Mouse (Mus musculus) heart, embryonic 11.5 days (tissue): ENCODE measurements around the gene Arhgef25. TPM values are rescaled to one million over a fixed set of nuclear protein-coding genes. Genes with fewer than 3 reads are reported as not detected.
"Not testable (repeated sequence)": the region's sequence is repeated elsewhere in the genome, so short reads cannot be mapped to it uniquely, and the experiment has no call there.

Experiments
- ATAC-seq: fragments of 200-750 bp; cut with Nextera tagmentation; replicated peaks from 2 replicates; pipeline ENCODE4 v1.8.0; 2017; ENCODE audit warnings: moderate library complexity; ENCODE audit not compliant: insufficient number of reproducible peaks, low FRiP score, low TSS enrichment
- H3K27ac ChIP-seq: fragments of 300-500 bp; sonication (generic); 2 replicates; pipeline ENCODE4 v1.5.1; 2014; ENCODE audit warnings: mild to moderate bottlenecking, low read depth, low read length
- H3K27me3 ChIP-seq: fragments of 300-500 bp; sonication (generic); 2 replicates; pipeline ENCODE4 v1.6.1; 2014; ENCODE audit warnings: mild to moderate bottlenecking, low read length, mixed read lengths; ENCODE audit not compliant: control insufficient read depth, insufficient read depth
- H3K36me3 ChIP-seq: fragments of 300-500 bp; sonication (generic); 2 replicates; pipeline ENCODE4 v1.6.1; 2014; ENCODE audit warnings: mild to moderate bottlenecking, low read length, moderate library complexity, mixed read lengths; ENCODE audit not compliant: control insufficient read depth, insufficient read depth
- H3K4me1 ChIP-seq: fragments of 300-500 bp; sonication (generic); 2 replicates; pipeline ENCODE4 v1.6.1; 2014; ENCODE audit warnings: low read length; ENCODE audit not compliant: control insufficient read depth, insufficient read depth
- H3K4me2 ChIP-seq: fragments of 300-500 bp; sonication (generic); 2 replicates; pipeline ENCODE4 v1.6.1; 2014; ENCODE audit warnings: mild to moderate bottlenecking, moderate library complexity
- H3K4me3 ChIP-seq: fragments of 300-500 bp; sonication (generic); 2 replicates; pipeline ENCODE4 v1.5.1; 2014; ENCODE audit warnings: low read depth, low read length
- H3K9ac ChIP-seq: fragments of 300-500 bp; sonication (generic); 2 replicates; pipeline ENCODE4 v1.6.1; 2014; ENCODE audit warnings: mild to moderate bottlenecking, low read depth, low read length, moderate library complexity
- H3K9me3 ChIP-seq: fragments of 300-500 bp; sonication (generic); replicated peaks from 2 replicates; pipeline ENCODE4 v1.6.1; 2016; ENCODE audit warnings: low read length; ENCODE audit not compliant: control insufficient read depth
- WGBS: fragments of 180-500 bp; shearing (Covaris S2); extraction: QIAGEN DNeasy Blood & Tissue Kit; methylation state at CpG from one replicate; pipeline ENCODE4 v1.1.7; 2014; ENCODE audit not compliant: insufficient replicate concordance; 5-methylcytosine and 5-hydroxymethylcytosine counted together
- polyA plus RNA-seq: library from polyadenylated mRNA; unstranded; fragments of >200 nt; fragmentation: Nextera tagmentation; extraction: Ambion mirVana; gene quantifications from 2 replicates; pipeline ENCODE4 v1.2.1, GENCODE M21; 2014

The Arhgef25 gene
- polyA plus RNA-seq, 1 experiment from 2014 or later, result 17.9 TPM

- no peaks in the 10 kb centered on the region for H3K4me1 ChIP-seq
- no peak for ATAC-seq
- H3K27me3 ChIP-seq, result no peaks in the 10 kb centered on the region
- WGBS, result 70% methylated on average over 8 of the region's 8 CpGs
- H3K9me3 ChIP-seq, result no peaks in the 10 kb centered on the region
- H3K4me3 ChIP-seq, result no peak overlapping the region
- H3K9ac ChIP-seq, result no peak overlapping the region
- H3K4me2 ChIP-seq, result no peak overlapping the region
- no peak overlapping the region for H3K27ac ChIP-seq
- no peaks in the 10 kb centered on the region for H3K36me3 ChIP-seq
Observed at GRCm38 (mm10) chr10:127141500-127141899, 48.4 kb downstream of the Arhgef25 start.

GRCm38 (mm10) chr10:127140971-127141370 is 48.9 kb downstream of the Arhgef25 start:
- H3K27ac ChIP-seq, result no peak overlapping the region
- no peaks in the 10 kb centered on the region for H3K27me3 ChIP-seq
- no peaks in the 10 kb centered on the region for H3K4me1 ChIP-seq
- WGBS, result 75% methylated on average over 11 of the region's 11 CpGs
- ATAC-seq, result no peak
- H3K9me3 ChIP-seq, result no peaks in the 10 kb centered on the region
- no peak overlapping the region for H3K9ac ChIP-seq
- no peaks in the 10 kb centered on the region for H3K36me3 ChIP-seq
- H3K4me3 ChIP-seq, result no peak overlapping the region
- no peak overlapping the region for H3K4me2 ChIP-seq

- no peaks in the 10 kb centered on the region for H3K36me3 ChIP-seq
Observed at GRCm38 (mm10) chr10:127138328-127139141, 51.3 kb downstream of the Arhgef25 start.

GRCm38 (mm10) chr10:127137896-127138295 is 52.0 kb downstream of the Arhgef25 start:
- Histone ChIP-seq H3K27ac (no peak overlapping the region), H3K4me3 (no peak overlapping the region), H3K36me3 (no peaks in the 10 kb centered on the region), H3K4me1 (no peaks in the 10 kb centered on the region), H3K4me2 (no peak overlapping the region), H3K9me3 (no peaks in the 10 kb centered on the region), H3K9ac (no peak overlapping the region), H3K27me3 (no peaks in the 10 kb centered on the region)
- 79% methylated on average over 3 of the region's 3 CpGs for WGBS
- no peak for ATAC-seq

More at GRCm38 (mm10) chr10:127138328-127139141, 51.3 kb downstream of the Arhgef25 start:
- Histone ChIP-seq H3K4me2 (no peak overlapping the region), H3K27me3 (no peaks in the 10 kb centered on the region), H3K4me1 (no peaks in the 10 kb centered on the region), H3K4me3 (no peak overlapping the region), H3K9ac (no peak overlapping the region), H3K27ac (no peak overlapping the region), H3K9me3 (no peaks in the 10 kb centered on the region)
- ATAC-seq, result no peak
- 85% methylated on average over 18 of the region's 18 CpGs for WGBS

GRCm38 (mm10) chr10:127136510-127136909 is 53.4 kb downstream of the Arhgef25 start:
- H3K27me3 ChIP-seq, result no peaks in the 10 kb centered on the region
- H3K9ac ChIP-seq, result no peak overlapping the region
- H3K4me1 ChIP-seq, result no peaks in the 10 kb centered on the region
- no peak overlapping the region for H3K4me2 ChIP-seq
- ATAC-seq, result no peak
- H3K27ac ChIP-seq, result no peak overlapping the region
- no peaks in the 10 kb centered on the region for H3K36me3 ChIP-seq
- 78% methylated on average over 4 of the region's 4 CpGs for WGBS
- no peak overlapping the region for H3K4me3 ChIP-seq
- H3K9me3 ChIP-seq, result no peaks in the 10 kb centered on the region

- ATAC-seq, result no peak
- H3K4me2 ChIP-seq, result no peak overlapping the region
- no peak overlapping the region for H3K9ac ChIP-seq
- H3K27me3 ChIP-seq, result no peaks in the 10 kb centered on the region
- no peaks in the 10 kb centered on the region for H3K36me3 ChIP-seq
- H3K9me3 ChIP-seq, result no peaks in the 10 kb centered on the region
- 35% methylated on average over 8 of the region's 8 CpGs for WGBS
- H3K27ac ChIP-seq, result no peak overlapping the region
- no peaks in the 10 kb centered on the region for H3K4me1 ChIP-seq
- no peak overlapping the region for H3K4me3 ChIP-seq
Observed at GRCm38 (mm10) chr10:127135118-127135836, 54.6 kb downstream of the Arhgef25 start.

GRCm38 (mm10) chr10:127134394-127135035 is 55.4 kb downstream of the Arhgef25 start:
- H3K36me3 ChIP-seq, H3K9ac ChIP-seq, H3K9me3 ChIP-seq, H3K4me1 ChIP-seq, ATAC-seq, H3K27me3 ChIP-seq, H3K4me2 ChIP-seq, H3K4me3 ChIP-seq, H3K27ac ChIP-seq: not testable (repeated sequence)
- 82% methylated on average over 3 of the region's 3 CpGs for WGBS
